Mouse (Mus musculus) heart, embryonic 16.5 days (tissue): ENCODE results near the gene Slc24a2. TPM values are rescaled to one million over a fixed set of nuclear protein-coding genes. Genes with fewer than 3 reads are reported as not detected.

Source experiments
- ATAC-seq: fragments of 200-750 bp; cut with Nextera tagmentation; replicated peaks from 2 replicates; pipeline ENCODE4 v1.8.0; 2017; ENCODE audit warnings: moderate number of reproducible peaks; ENCODE audit not compliant: insufficient read depth, low FRiP score; ENCODE audit errors: extremely low read depth
- H3K27ac ChIP-seq: fragments of 300-500 bp; sonication (generic); 2 replicates; pipeline ENCODE4 v1.5.1; 2014; ENCODE audit warnings: mild to moderate bottlenecking, low read length, control low read depth, moderate library complexity
- H3K27me3 ChIP-seq: fragments of 300-500 bp; sonication (generic); 2 replicates; pipeline ENCODE4 v1.6.1; 2014; ENCODE audit warnings: low read length, mixed read lengths; ENCODE audit not compliant: control insufficient read depth, insufficient read depth
- H3K36me3 ChIP-seq: fragments of 300-500 bp; sonication (generic); 2 replicates; pipeline ENCODE4 v1.6.1; 2014; ENCODE audit not compliant: control insufficient read depth, insufficient read depth
- H3K4me1 ChIP-seq: fragments of 300-500 bp; sonication (generic); 2 replicates; pipeline ENCODE4 v1.6.1; 2014; ENCODE audit warnings: low read length, mixed read lengths; ENCODE audit not compliant: control insufficient read depth, insufficient read depth
- H3K4me2 ChIP-seq: fragments of 300-500 bp; sonication (generic); 2 replicates; pipeline ENCODE4 v1.6.1; 2014; ENCODE audit warnings: low read depth, mild to moderate bottlenecking, control low read depth, low read length
- H3K4me3 ChIP-seq: fragments of 300-500 bp; sonication (generic); 2 replicates; pipeline ENCODE4 v1.5.1; 2014; ENCODE audit warnings: mild to moderate bottlenecking, control low read depth, low read length
- H3K9ac ChIP-seq: fragments of 300-500 bp; sonication (generic); 2 replicates; pipeline ENCODE4 v1.6.1; 2014; ENCODE audit warnings: low read length, control low read depth
- H3K9me3 ChIP-seq: fragments of 300-500 bp; sonication (generic); replicated peaks from 2 replicates; pipeline ENCODE4 v1.6.1; 2016; ENCODE audit warnings: low read length; ENCODE audit not compliant: control insufficient read depth
- WGBS: fragments of 180-500 bp; shearing (Covaris S2); extraction: QIAGEN DNeasy Blood & Tissue Kit; methylation state at CpG from one replicate; pipeline ENCODE4 v1.1.7; 2014; 5-methylcytosine and 5-hydroxymethylcytosine counted together
- polyA plus RNA-seq: library from polyadenylated mRNA; unstranded; fragments of >200 nt; fragmentation: Nextera tagmentation; extraction: Ambion mirVana; gene quantifications from 2 replicates; pipeline ENCODE4 v1.2.1, GENCODE M21; 2015

Gene Slc24a2
- polyA plus RNA-seq, 1 experiment from 2014 or later, result 4.6 TPM

GRCm38 (mm10) chr4:87202081-87202480 is 28.2 kb downstream of the Slc24a2 start:
- Histone ChIP-seq H3K27me3 (no peaks in the 10 kb centered on the region), H3K27ac (no peak overlapping the region), H3K9ac (no peak overlapping the region), H3K4me3 (no peak overlapping the region), H3K4me2 (no peak overlapping the region), H3K9me3 (no peaks in the 10 kb centered on the region), H3K36me3 (no peaks in the 10 kb centered on the region), H3K4me1 (no peaks in the 10 kb centered on the region)
- ATAC-seq, result no peak
- 53% methylated on average over 2 of the region's 2 CpGs for WGBS

GRCm38 (mm10) chr4:87201229-87201628 is 29.0 kb downstream of the Slc24a2 start:
- H3K9me3 ChIP-seq, result no peaks in the 10 kb centered on the region
- no peak overlapping the region for H3K4me2 ChIP-seq
- WGBS, result 79% methylated on average over 3 of the region's 3 CpGs
- no peaks in the 10 kb centered on the region for H3K27me3 ChIP-seq
- no peaks in the 10 kb centered on the region for H3K4me1 ChIP-seq
- no peak overlapping the region for H3K9ac ChIP-seq
- H3K36me3 ChIP-seq, result no peaks in the 10 kb centered on the region
- H3K27ac ChIP-seq, result no peak overlapping the region
- no peak for ATAC-seq
- H3K4me3 ChIP-seq, result no peak overlapping the region

- H3K9ac ChIP-seq, result no peak overlapping the region
- H3K4me1 ChIP-seq, result peaks cover 5% of the 10 kb centered on the region; the same call in 1 of the 2 replicates
- 77% methylated on average over 10 of the region's 10 CpGs for WGBS
- H3K27me3 ChIP-seq, result no peaks in the 10 kb centered on the region
- no peak overlapping the region for H3K27ac ChIP-seq
- no peak overlapping the region for H3K4me3 ChIP-seq
- no peak for ATAC-seq
- no peaks in the 10 kb centered on the region for H3K36me3 ChIP-seq
- H3K9me3 ChIP-seq, result no peaks in the 10 kb centered on the region
- no peak overlapping the region for H3K4me2 ChIP-seq
These were observed 45.9 kb downstream of the Slc24a2 start for GRCm38 (mm10) chr4:87184147-87184930.

- ATAC-seq, result no peak
- 53% methylated on average over 3 of the region's 3 CpGs for WGBS
- no peaks in the 10 kb centered on the region for H3K27me3 ChIP-seq
- H3K9ac ChIP-seq, result no peak overlapping the region
- no peaks in the 10 kb centered on the region for H3K36me3 ChIP-seq
- no peak overlapping the region for H3K27ac ChIP-seq
- no peak overlapping the region for H3K4me3 ChIP-seq
- no peaks in the 10 kb centered on the region for H3K9me3 ChIP-seq
- H3K4me1 ChIP-seq, result no peaks in the 10 kb centered on the region
- H3K4me2 ChIP-seq, result no peak overlapping the region
These were observed 53.2 kb downstream of the Slc24a2 start for GRCm38 (mm10) chr4:87177116-87177515.

GRCm38 (mm10) chr4:87163945-87164344 is 66.3 kb downstream of the Slc24a2 start:
- H3K27ac ChIP-seq, result no peak overlapping the region
- no peak overlapping the region for H3K4me3 ChIP-seq
- H3K4me1 ChIP-seq, result no peaks in the 10 kb centered on the region
- H3K36me3 ChIP-seq, result no peaks in the 10 kb centered on the region
- no peak overlapping the region for H3K4me2 ChIP-seq
- no peaks in the 10 kb centered on the region for H3K27me3 ChIP-seq
- no peak for ATAC-seq
- H3K9ac ChIP-seq, result no peak overlapping the region
- WGBS, result 66% methylated on average over 6 of the region's 6 CpGs
- no peaks in the 10 kb centered on the region for H3K9me3 ChIP-seq

GRCm38 (mm10) chr4:87158053-87158452 is 72.2 kb downstream of the Slc24a2 start:
- peaks cover 2% of the 10 kb centered on the region; the same call in 1 of the 2 replicates for H3K4me1 ChIP-seq
- no peak overlapping the region for H3K27ac ChIP-seq
- H3K27me3 ChIP-seq, result no peaks in the 10 kb centered on the region
- no peak for ATAC-seq
- H3K4me2 ChIP-seq, result no peak overlapping the region
- WGBS, result 72% methylated on average over 4 of the region's 4 CpGs
- no peak overlapping the region for H3K4me3 ChIP-seq
- H3K36me3 ChIP-seq, result no peaks in the 10 kb centered on the region
- no peaks in the 10 kb centered on the region for H3K9me3 ChIP-seq
- no peak overlapping the region for H3K9ac ChIP-seq

- ATAC-seq, result no peak
- Histone ChIP-seq H3K4me1 (peaks cover 17% of the 10 kb centered on the region), H3K36me3 (no peaks in the 10 kb centered on the region), H3K27me3 (no peaks in the 10 kb centered on the region), H3K9me3 (no peaks in the 10 kb centered on the region), H3K9ac (no peak overlapping the region), H3K4me3 (no peak overlapping the region), H3K27ac (no peak overlapping the region), H3K4me2 (no peak overlapping the region)
- WGBS, result 78% methylated on average over 7 of the region's 7 CpGs
These were observed 78.3 kb downstream of the Slc24a2 start for GRCm38 (mm10) chr4:87151990-87152389.

- Histone ChIP-seq H3K4me3 (no peak overlapping the region), H3K9ac (0 out of 2 replicates have a peak overlapping the region, but pooled peaks have one; percentile 6), H3K27me3 (no peaks in the 10 kb centered on the region), H3K4me2 (no peak overlapping the region), H3K9me3 (no peaks in the 10 kb centered on the region), H3K4me1 (peaks cover 17% of the 10 kb centered on the region), H3K27ac (peak overlapping the region; percentile 65; the same call in 1 of the 2 replicates), H3K36me3 (no peaks in the 10 kb centered on the region)
- ATAC-seq, result peak; percentile 72
- WGBS, result 35% methylated on average over 2 of the region's 2 CpGs
These were observed 80.7 kb downstream of the Slc24a2 start for GRCm38 (mm10) chr4:87149584-87149983.

- peak; percentile 55 for ATAC-seq
- Histone ChIP-seq H3K4me1 (peaks cover 24% of the 10 kb centered on the region), H3K36me3 (no peaks in the 10 kb centered on the region), H3K9me3 (no peaks in the 10 kb centered on the region), H3K4me3 (no peak overlapping the region), H3K27me3 (no peaks in the 10 kb centered on the region), H3K4me2 (no peak overlapping the region; the same call in 1 of the 2 replicates), H3K27ac (peak overlapping the region; percentile 26), H3K9ac (no peak overlapping the region)
- 26% methylated on average over 12 of the region's 12 CpGs for WGBS
These were observed 88.5 kb downstream of the Slc24a2 start for GRCm38 (mm10) chr4:87141590-87142365.
